Mouse (Mus musculus): ENCODE measurements around the gene Pck1. TPM values are rescaled to one million over a fixed set of nuclear protein-coding genes. Genes with fewer than 3 reads are reported as not detected.
A peak's percentile ranks its signal among the peaks of the same experiment; 100 is the strongest.

Gene Pck1
- polyA plus RNA-seq, 1 experiment from 2014 or later: not detected

GRCm38 (mm10) chr2:173165357-173165756 lies 12.5 kb downstream of the Pck1 start:
- Histone ChIP-seq H3K4me1 (ENCODE audit: control insufficient read depth, insufficient read depth, low read length) (no peaks in the 10 kb centered on the region), H3K27ac (ENCODE audit: low read depth, low read length) (no peak overlapping the region), H3K4me2 (ENCODE audit: low read length) (no peak overlapping the region), H3K9ac (ENCODE audit: low read length) (no peak overlapping the region), H3K9me3 (replicated peaks; ENCODE audit: control insufficient read depth, low read length) (no peaks in the 10 kb centered on the region), H3K27me3 (replicated peaks; ENCODE audit: control insufficient read depth, insufficient read depth, low read length) (no peaks in the 10 kb centered on the region), H3K4me3 (ENCODE audit: low read depth, low read length) (no peak overlapping the region), H3K36me3 (ENCODE audit: control insufficient read depth, insufficient read depth, low read length) (no peaks in the 10 kb centered on the region)
- ATAC-seq (no peak), DNase-seq (ENCODE audit: low spot score) (no peak)
- WGBS: 89% methylated on average over 10 of the region's 10 CpGs

GRCm38 (mm10) chr2:173168411-173168851 lies 15.6 kb downstream of the Pck1 start:
- Histone ChIP-seq H3K9me3 (replicated peaks; ENCODE audit: control insufficient read depth, low read length) (no peaks in the 10 kb centered on the region), H3K4me1 (ENCODE audit: control insufficient read depth, insufficient read depth, low read length) (peaks cover 11% of the 10 kb centered on the region), H3K9ac (ENCODE audit: low read length) (no peak overlapping the region), H3K27ac (ENCODE audit: low read depth, low read length) (no peak overlapping the region), H3K4me3 (ENCODE audit: low read depth, low read length) (no peak overlapping the region), H3K27me3 (replicated peaks; ENCODE audit: control insufficient read depth, insufficient read depth, low read length) (0 out of 2 replicates have a peak, but pooled peaks cover 2% of the 10 kb centered on the region), H3K36me3 (ENCODE audit: control insufficient read depth, insufficient read depth, low read length) (no peaks in the 10 kb centered on the region), H3K4me2 (ENCODE audit: low read length) (no peak overlapping the region)
- DNase-seq (ENCODE audit: low spot score): no peak
- ATAC-seq: no peak
- 58% methylated on average over 5 of the region's 5 CpGs for WGBS

- Histone ChIP-seq H3K9me3 (replicated peaks; ENCODE audit: control insufficient read depth, low read length) (no peaks in the 10 kb centered on the region), H3K9ac (ENCODE audit: low read length) (no peak overlapping the region), H3K36me3 (ENCODE audit: control insufficient read depth, insufficient read depth, low read length) (no peaks in the 10 kb centered on the region), H3K4me3 (ENCODE audit: low read depth, low read length) (no peak overlapping the region), H3K27me3 (replicated peaks; ENCODE audit: control insufficient read depth, insufficient read depth, low read length) (0 out of 2 replicates have a peak, but pooled peaks cover 2% of the 10 kb centered on the region), H3K4me1 (ENCODE audit: control insufficient read depth, insufficient read depth, low read length) (peaks cover 16% of the 10 kb centered on the region), H3K4me2 (ENCODE audit: low read length) (no peak overlapping the region), H3K27ac (ENCODE audit: low read depth, low read length) (no peak overlapping the region)
- DNase-seq (ENCODE audit: low spot score) (no peak), ATAC-seq (no peak)
- 89% methylated on average over 2 of the region's 2 CpGs for WGBS
Observed at GRCm38 (mm10) chr2:173170081-173170480, 17.2 kb downstream of the Pck1 start.

GRCm38 (mm10) chr2:173170715-173171114 lies 17.9 kb downstream of the Pck1 start:
- no peak overlapping the region for H3K4me3 ChIP-seq (ENCODE audit: low read depth, low read length)
- 0 out of 2 replicates have a peak, but pooled peaks cover 2% of the 10 kb centered on the region for H3K27me3 ChIP-seq (replicated peaks; ENCODE audit: control insufficient read depth, insufficient read depth, low read length)
- H3K9ac ChIP-seq (ENCODE audit: low read length): no peak overlapping the region
- DNase-seq (ENCODE audit: low spot score) (no peak), ATAC-seq (no peak)
- no peak overlapping the region for H3K4me2 ChIP-seq (ENCODE audit: low read length)
- H3K27ac ChIP-seq (ENCODE audit: low read depth, low read length): no peak overlapping the region
- no peaks in the 10 kb centered on the region for H3K36me3 ChIP-seq (ENCODE audit: control insufficient read depth, insufficient read depth, low read length)
- H3K4me1 ChIP-seq (ENCODE audit: control insufficient read depth, insufficient read depth, low read length): peaks cover 16% of the 10 kb centered on the region
- 71% methylated on average over 2 of the region's 2 CpGs for WGBS
- no peaks in the 10 kb centered on the region for H3K9me3 ChIP-seq (replicated peaks; ENCODE audit: control insufficient read depth, low read length)

- no peak overlapping the region for H3K27ac ChIP-seq (ENCODE audit: low read depth, low read length)
- ATAC-seq: no peak
- peak; percentile 50 for DNase-seq (ENCODE audit: low spot score)
- H3K36me3 ChIP-seq (ENCODE audit: control insufficient read depth, insufficient read depth, low read length): no peaks in the 10 kb centered on the region
- H3K4me2 ChIP-seq (ENCODE audit: low read length): peak overlapping the region; percentile 47
- H3K4me1 ChIP-seq (ENCODE audit: control insufficient read depth, insufficient read depth, low read length): peaks cover 16% of the 10 kb centered on the region
- whole genome bisulfite sequencing: 3% methylated on average over 30 of the region's 30 CpGs
- peak overlapping the region; percentile 12 for H3K4me3 ChIP-seq (ENCODE audit: low read depth, low read length)
- H3K27me3 ChIP-seq (replicated peaks; ENCODE audit: control insufficient read depth, insufficient read depth, low read length): 0 out of 2 replicates have a peak, but pooled peaks cover 2% of the 10 kb centered on the region
- H3K9me3 ChIP-seq (replicated peaks; ENCODE audit: control insufficient read depth, low read length): no peaks in the 10 kb centered on the region
- peak overlapping the region; percentile 22; the same call in 1 of the 2 replicates for H3K9ac ChIP-seq (ENCODE audit: low read length)
Observed at GRCm38 (mm10) chr2:173171470-173171869, 18.6 kb downstream of the Pck1 start.

- no peak overlapping the region; the same call in 1 of the 2 replicates for H3K4me2 ChIP-seq (ENCODE audit: low read length)
- H3K36me3 ChIP-seq (ENCODE audit: control insufficient read depth, insufficient read depth, low read length): no peaks in the 10 kb centered on the region
- WGBS: 95% methylated on average over 5 of the region's 5 CpGs
- no peak for ATAC-seq
- peaks cover 16% of the 10 kb centered on the region for H3K4me1 ChIP-seq (ENCODE audit: control insufficient read depth, insufficient read depth, low read length)
- H3K4me3 ChIP-seq (ENCODE audit: low read depth, low read length): no peak overlapping the region
- no peak overlapping the region; the same call in 1 of the 2 replicates for H3K9ac ChIP-seq (ENCODE audit: low read length)
- H3K27me3 ChIP-seq (replicated peaks; ENCODE audit: control insufficient read depth, insufficient read depth, low read length): 0 out of 2 replicates have a peak, but pooled peaks cover 2% of the 10 kb centered on the region
- no peak overlapping the region for H3K27ac ChIP-seq (ENCODE audit: low read depth, low read length)
- DNase-seq (ENCODE audit: low spot score): no peak
- H3K9me3 ChIP-seq (replicated peaks; ENCODE audit: control insufficient read depth, low read length): no peaks in the 10 kb centered on the region
Observed at GRCm38 (mm10) chr2:173171956-173172355, 19.1 kb downstream of the Pck1 start.

- no peak for DNase-seq (ENCODE audit: low spot score)
- H3K9me3 ChIP-seq (replicated peaks; ENCODE audit: control insufficient read depth, low read length): no peaks in the 10 kb centered on the region
- H3K9ac ChIP-seq (ENCODE audit: low read length): no peak overlapping the region
- WGBS: 95% methylated on average over 1 of the region's 1 CpGs
- H3K4me2 ChIP-seq (ENCODE audit: low read length): no peak overlapping the region
- H3K27me3 ChIP-seq (replicated peaks; ENCODE audit: control insufficient read depth, insufficient read depth, low read length): 0 out of 2 replicates have a peak, but pooled peaks cover 2% of the 10 kb centered on the region
- no peak overlapping the region for H3K27ac ChIP-seq (ENCODE audit: low read depth, low read length)
- no peaks in the 10 kb centered on the region for H3K36me3 ChIP-seq (ENCODE audit: control insufficient read depth, insufficient read depth, low read length)
- no peak for ATAC-seq
- no peak overlapping the region for H3K4me3 ChIP-seq (ENCODE audit: low read depth, low read length)
- peaks cover 16% of the 10 kb centered on the region for H3K4me1 ChIP-seq (ENCODE audit: control insufficient read depth, insufficient read depth, low read length)
Observed at GRCm38 (mm10) chr2:173172386-173172785, 19.5 kb downstream of the Pck1 start.

- ATAC-seq (peak; percentile 51), DNase-seq (ENCODE audit: low spot score) (peak; percentile 77)
- Histone ChIP-seq H3K27me3 (replicated peaks; ENCODE audit: control insufficient read depth, insufficient read depth, low read length) (0 out of 2 replicates have a peak, but pooled peaks cover 2% of the 10 kb centered on the region), H3K9ac (ENCODE audit: low read length) (no peak overlapping the region), H3K9me3 (replicated peaks; ENCODE audit: control insufficient read depth, low read length) (no peaks in the 10 kb centered on the region), H3K4me1 (ENCODE audit: control insufficient read depth, insufficient read depth, low read length) (peaks cover 16% of the 10 kb centered on the region), H3K4me3 (ENCODE audit: low read depth, low read length) (no peak overlapping the region), H3K27ac (ENCODE audit: low read depth, low read length) (peak overlapping the region; percentile 93), H3K36me3 (ENCODE audit: control insufficient read depth, insufficient read depth, low read length) (no peaks in the 10 kb centered on the region), H3K4me2 (ENCODE audit: low read length) (peak overlapping the region; percentile 56)
- WGBS: 2% methylated on average over 2 of the region's 2 CpGs
Observed at GRCm38 (mm10) chr2:173173008-173173407, 20.2 kb downstream of the Pck1 start.
